Mouse (Mus musculus) liver, embryonic 16.5 days (tissue): ENCODE measurements around the gene Speer4a. TPM values are rescaled to one million over a fixed set of nuclear protein-coding genes. Genes with fewer than 3 reads are reported as not detected.

Experiments used
- polyA plus RNA-seq: library from polyadenylated mRNA; unstranded; fragments of >200 nt; fragmentation: Nextera tagmentation; extraction: Ambion mirVana; gene quantifications from 2 replicates; pipeline ENCODE4 v1.2.1, GENCODE M21; 2015

The Speer4a gene
- polyA plus RNA-seq, 1 experiment from 2014 or later, result not detected

Other genes starting within 250 kb of the Speer4a start
- gene Gm21663, start 97.2 kb downstream of the Speer4a start, polyA plus RNA-seq, result not detected in 2 replicates
- gene Gm21671, start 85.1 kb downstream of the Speer4a start, polyA plus RNA-seq, result not detected in 2 replicates
- not detected in 2 replicates for gene Gm21680, start 66.9 kb downstream of the Speer4a start, polyA plus RNA-seq
- gene Gm21698, start 50.9 kb downstream of the Speer4a start, polyA plus RNA-seq, result not detected in 2 replicates
- not detected in 2 replicates for gene Gm1979, start 34.8 kb downstream of the Speer4a start, polyA plus RNA-seq
- not detected in 2 replicates for gene Gm5862, start 16.6 kb downstream of the Speer4a start, polyA plus RNA-seq
- gene Gm7347, start 19.0 kb upstream of the Speer4a start, polyA plus RNA-seq, result not detected in 2 replicates
- gene Gm10471, start 49.7 kb upstream of the Speer4a start, polyA plus RNA-seq, result not detected in 2 replicates
- not detected in 2 replicates for gene 5031410I06Rik, start 65.8 kb upstream of the Speer4a start, polyA plus RNA-seq
- not detected in 2 replicates for gene Gm10220, start 81.9 kb upstream of the Speer4a start, polyA plus RNA-seq
- not detected in 2 replicates for gene Gm7361, start 218.1 kb upstream of the Speer4a start, polyA plus RNA-seq